Mouse (Mus musculus): Measurements from ENCODE around the gene Timmdc1. TPM values are rescaled to one million over a fixed set of nuclear protein-coding genes. Genes with fewer than 3 reads are reported as not detected.
A peak's percentile ranks its signal among the peaks of the same experiment; 100 is the strongest.

The Timmdc1 gene
- total RNA-seq, 2 experiments from 2014 or later, result 29.6 to 34.4 TPM

DNA sequence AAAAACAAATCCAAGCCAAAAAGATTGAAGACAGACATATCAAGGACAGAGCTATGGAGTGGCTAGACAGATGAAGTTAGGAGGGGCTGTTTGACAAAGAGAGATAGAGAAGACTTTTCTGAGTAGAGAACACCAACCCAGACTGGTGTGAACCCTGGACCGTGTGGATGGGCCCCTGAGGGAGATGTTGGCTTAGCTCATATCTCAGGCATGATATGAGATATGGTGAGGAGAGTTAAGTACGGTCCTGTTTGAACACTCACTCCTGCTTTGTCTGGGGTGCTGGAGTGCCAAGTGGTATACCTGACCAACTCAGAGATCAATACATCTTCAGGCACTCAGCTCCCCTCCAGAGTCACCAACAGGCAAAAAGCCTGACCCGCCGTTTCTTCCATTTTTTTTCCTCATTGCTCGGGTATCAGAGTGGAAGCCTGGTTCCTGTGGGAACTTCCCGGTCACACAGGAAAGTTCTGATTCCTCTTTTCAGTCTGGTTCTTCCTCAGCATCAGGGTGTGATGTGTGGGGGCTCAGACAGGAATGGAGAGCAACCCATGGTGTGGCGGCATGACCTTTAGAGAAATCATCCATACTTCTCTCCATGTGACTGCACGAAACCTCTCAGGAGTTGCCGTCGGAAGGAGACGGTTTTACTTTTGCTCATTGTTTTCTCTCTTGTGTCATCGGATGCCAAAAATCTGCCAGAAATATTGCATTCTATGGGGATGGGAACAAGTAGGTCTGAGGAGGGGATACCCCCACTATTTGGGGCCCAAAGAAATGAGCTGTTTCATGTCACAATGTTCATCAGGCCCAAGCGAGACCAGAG, 55.2 kb downstream of the Timmdc1 start:
- no peak for DNase-seq (ENCODE audit: low spot score in 2 of 2)

GRCm38 (mm10) chr16:38466089-38466488, 56.4 kb downstream of the Timmdc1 start:
- no peak for DNase-seq (ENCODE audit: low spot score in 2 of 2)

GRCm38 (mm10) chr16:38463305-38463704, 59.2 kb downstream of the Timmdc1 start:
- no peak for DNase-seq (ENCODE audit: low spot score in 2 of 2)

DNA sequence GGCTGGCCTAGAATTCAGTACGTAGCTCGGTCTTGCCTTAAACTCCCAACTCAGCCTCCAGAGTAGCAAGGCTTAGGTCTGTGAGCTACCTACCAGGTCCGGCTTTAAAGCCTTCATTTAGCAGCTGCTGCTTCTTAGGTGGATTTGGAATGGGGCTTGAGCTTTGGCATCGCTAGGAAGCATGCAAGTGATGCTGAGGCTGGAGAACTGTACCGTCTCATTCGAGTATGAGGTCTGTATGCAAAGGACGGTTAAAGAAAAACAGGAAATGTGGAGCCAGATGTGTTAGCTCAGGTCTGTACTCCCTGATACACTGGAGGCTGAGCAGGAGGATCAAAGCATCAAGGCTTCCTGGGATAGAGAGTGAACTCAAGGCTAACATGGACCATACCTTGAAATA, 60.3 kb downstream of the Timmdc1 start:
- no peak for DNase-seq (ENCODE audit: low spot score in 2 of 2)

DNA sequence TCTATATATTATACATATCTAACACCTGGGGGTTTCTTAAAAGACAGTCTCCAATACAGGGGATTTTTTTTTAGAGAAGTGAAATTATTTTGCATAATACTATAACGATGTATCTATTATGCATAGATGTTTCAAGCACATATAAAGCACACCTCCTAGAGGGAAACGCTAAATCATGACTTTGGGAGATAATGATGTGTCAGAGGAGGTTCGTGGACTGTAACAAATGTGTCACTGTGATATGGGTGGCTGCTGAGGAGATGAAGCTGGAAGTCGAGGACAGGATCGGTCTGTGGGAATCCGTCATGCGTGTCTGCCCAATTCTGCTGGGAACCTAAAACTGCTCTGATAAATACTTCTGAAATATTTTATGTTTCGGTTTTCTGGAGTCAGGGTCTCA, 60.7 kb downstream of the Timmdc1 start:
- DNase-seq (ENCODE audit: low spot score in 2 of 2), result no peak

DNA sequence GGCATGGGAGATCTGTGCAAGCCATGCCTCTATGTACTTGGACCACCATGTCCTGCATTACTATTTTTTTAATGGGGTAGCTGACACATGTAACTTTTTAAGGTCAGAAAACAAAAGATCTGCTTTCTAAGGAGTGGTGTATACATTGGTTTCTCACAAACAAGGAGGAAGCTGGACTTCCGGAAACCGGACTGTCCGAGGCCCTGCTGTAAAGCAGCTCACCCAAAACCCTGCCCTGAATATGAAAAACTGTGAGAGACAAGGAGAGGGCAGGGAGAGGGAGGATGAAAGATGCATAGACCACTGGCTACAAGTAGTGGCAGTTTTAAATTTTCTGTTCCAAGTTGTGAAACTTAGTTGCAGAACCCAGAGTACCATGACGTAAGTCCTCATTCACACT, 62.5 kb downstream of the Timmdc1 start:
- no peak for DNase-seq (ENCODE audit: low spot score in 2 of 2)

DNA sequence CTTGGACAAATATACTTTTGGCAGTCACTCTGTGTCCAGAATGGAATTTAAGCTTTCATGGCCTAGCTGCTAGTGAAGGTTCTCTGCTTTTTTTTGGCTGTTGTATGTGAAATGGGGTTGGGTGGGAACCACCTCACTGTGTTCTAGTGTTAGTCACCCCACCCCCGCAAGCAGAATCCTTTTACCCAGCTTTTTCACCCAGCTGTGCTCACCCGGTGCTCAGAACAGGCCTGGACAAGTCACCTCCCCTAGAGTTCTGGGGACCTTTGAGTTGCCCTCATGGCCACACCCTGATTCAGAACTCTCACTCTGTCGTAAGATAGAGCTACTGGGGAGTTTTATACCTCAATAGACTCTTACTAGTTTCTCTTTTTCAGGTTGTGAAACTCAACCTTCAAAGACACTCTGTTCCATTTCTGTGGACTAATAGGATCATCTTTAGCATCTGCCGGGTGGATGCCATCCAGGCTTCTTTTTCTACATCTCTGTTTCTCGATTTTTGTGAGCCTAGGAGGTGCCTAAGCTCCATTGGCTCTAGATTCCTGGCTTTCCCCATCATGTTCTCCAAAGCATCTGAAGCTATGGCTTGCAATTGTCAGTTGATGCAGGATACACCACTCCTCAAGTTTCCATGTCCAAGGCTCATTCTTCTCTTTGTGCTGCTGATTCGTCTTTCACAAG, 63.7 kb downstream of the Timmdc1 start:
- no peak for DNase-seq (ENCODE audit: low spot score in 2 of 2)

DNA sequence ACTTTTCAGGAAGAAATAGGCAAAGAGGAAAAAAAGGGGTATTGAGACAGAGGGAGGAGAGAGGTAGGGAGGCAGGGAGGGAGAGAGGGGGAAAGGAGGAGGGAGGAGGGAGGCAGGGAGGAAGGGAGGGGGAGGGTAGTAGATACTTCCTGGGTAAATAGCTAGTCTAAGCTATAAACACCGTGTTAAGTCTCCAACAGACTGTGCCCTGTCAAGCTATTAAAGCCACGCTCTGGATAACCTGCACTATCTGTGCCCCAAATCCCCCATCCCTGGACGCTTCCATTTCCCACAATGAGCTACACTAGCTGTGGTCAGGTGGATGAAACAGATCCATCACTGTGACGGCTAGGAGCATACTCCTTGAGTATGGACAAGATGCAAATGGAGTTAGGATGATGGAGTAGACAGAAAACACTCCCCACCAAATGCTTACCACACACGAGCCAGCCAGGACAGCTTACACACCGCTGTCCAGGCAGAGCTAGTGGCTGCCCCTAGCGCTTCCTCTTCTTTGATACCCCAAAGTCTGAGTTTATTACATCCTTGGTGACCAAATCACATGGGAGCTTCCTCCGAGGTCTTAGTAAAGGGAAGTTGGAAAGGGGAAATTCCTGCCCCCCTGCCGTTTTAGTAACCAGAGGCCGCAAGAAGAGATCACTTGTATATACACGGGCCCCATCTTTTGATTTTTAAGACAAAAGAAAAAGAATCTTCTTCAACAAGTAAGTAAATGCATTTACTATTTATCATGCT, 65.5 kb downstream of the Timmdc1 start:
- no peak for DNase-seq (ENCODE audit: low spot score in 2 of 2)

- no peak for DNase-seq (ENCODE audit: low spot score in 2 of 2)
These were observed 66.7 kb downstream of the Timmdc1 start, which contains the start of gene Cd80 for GRCm38 (mm10) chr16:38455511-38456418. TSS of gene Cd80 (plus strand) at chr16:38455561.

DNA sequence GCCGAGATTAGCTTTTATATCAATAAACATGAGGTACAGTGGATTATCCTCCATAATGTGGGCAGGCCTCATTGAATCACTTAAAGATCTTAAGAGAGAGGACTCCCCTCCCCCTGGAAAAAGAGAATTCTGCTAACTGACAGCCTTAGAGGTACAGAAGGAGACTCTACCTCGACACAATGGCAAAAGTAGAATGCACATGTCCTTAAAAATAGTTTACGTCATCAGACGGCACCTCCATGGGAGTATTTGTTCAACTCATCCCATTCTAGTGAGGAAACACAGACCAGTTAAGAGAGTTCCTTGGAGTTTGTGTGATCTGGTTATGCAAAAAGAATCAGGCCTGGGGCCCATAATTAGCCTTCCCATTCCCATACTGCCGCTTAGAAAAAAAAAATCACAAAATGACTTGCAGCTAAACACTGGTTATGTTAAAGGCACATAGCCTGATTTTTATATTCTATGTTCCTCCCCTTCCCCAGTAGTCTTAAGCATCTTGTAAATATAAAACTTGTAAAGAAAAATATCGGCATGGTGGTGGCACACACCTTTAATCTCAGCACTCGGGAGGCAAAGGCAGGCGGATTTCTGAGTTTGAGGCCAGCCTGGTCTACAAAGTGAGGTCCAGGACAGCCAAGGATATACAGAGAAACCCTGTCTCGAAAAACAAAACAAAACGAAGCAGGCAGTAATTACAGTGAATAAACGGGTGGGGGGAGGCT, 67.8 kb downstream of the Timmdc1 start:
- DNase-seq (ENCODE audit: low spot score in 2 of 2), result no peak

DNA sequence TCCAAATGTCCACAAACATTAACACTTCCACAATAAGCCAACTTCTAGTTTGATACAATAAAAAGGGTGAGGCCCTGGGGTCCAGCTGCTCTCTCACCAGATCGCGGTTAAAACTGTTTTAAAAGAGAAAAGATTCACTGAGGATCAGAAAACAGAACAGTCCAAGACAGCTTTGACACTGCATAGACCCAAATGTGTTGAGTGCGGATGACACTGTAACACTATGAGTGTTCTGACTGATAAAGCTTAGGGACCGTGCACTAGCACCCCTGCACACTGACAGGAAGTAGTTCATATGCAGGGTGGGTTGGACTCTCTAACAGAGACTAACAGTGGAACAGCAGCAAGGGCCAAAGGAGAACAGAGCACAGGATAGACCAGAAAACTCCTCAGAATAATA, 68.5 kb downstream of the Timmdc1 start:
- no peak for DNase-seq (ENCODE audit: low spot score in 2 of 2)

GRCm38 (mm10) chr16:38453203-38453553, 69.3 kb downstream of the Timmdc1 start:
- DNase-seq (ENCODE audit: low spot score in 2 of 2), result no peak

DNA sequence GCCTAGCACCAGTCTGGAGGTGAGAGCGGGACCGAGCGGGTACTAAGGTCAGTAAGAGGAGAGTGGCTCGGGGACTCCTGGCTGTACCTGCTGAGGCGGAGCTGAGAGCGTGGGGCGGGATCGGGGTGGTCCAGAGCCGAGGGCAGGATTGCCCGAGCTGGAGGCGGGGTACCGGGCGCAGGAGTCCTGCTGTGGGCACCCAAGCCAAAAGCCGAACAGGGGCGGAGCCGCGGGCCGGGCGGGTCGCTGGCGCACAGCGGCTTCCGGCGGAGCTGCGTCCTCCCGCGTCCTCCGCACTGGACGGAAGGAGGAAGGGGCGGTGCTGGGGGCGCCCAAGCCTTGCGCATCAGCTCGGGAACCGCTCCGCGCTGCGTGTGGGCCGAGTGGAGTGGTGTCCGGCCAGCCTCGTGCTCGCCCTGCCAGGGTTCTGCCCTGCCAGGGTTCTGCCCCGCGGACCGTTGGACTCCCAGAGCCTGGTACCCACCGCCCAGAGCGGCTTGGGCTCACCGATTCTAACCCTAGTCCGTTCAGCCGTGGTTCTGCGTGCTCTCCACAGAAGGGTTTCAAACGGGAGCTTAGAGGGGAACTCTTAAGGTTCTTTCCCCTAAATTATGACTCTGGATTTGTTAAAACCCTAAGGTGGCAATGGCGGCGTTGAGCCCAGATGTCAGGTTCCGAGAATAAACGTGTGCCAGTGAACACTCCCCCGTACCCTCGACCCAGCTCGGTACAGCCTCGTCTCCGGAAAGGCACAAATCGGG, 69.8 kb downstream of the Timmdc1 start, which contains the start of gene Adprh:
TSS of gene Adprh (minus strand) at position 262 of the 761 bp plus-strand sequence.
- DNase-seq (ENCODE audit: low spot score in 2 of 2), result peak; percentile 88 to 91

GRCm38 (mm10) chr16:38451421-38452205, 70.8 kb downstream of the Timmdc1 start:
- DNase-seq (ENCODE audit: low spot score in 2 of 2), result no peak

- no peak for DNase-seq (ENCODE audit: low spot score in 2 of 2)
These were observed 71.8 kb downstream of the Timmdc1 start for GRCm38 (mm10) chr16:38450707-38451106.

GRCm38 (mm10) chr16:38448458-38448857, 74.0 kb downstream of the Timmdc1 start:
- DNase-seq (ENCODE audit: low spot score in 2 of 2), result no peak

All from layer of hippocampus, postnatal 14 days (tissue).